Mouse (Mus musculus) lung, embryonic 15.5 days (tissue): ENCODE results near the gene Tas1r1. TPM values are rescaled to one million over a fixed set of nuclear protein-coding genes. Genes with fewer than 3 reads are reported as not detected.

Source experiments
- ATAC-seq: fragments of 200-750 bp; cut with Nextera tagmentation; 2 replicates; pipeline ENCODE4 v1.8.0; 2017; ENCODE audit warnings: moderate number of reproducible peaks, borderline replicate concordance; ENCODE audit not compliant: low FRiP score, low TSS enrichment; ENCODE audit errors: extremely low read depth
- H3K27ac ChIP-seq: fragments of 300-500 bp; sonication (generic); 2 replicates; pipeline ENCODE4 v1.5.1; 2015; ENCODE audit warnings: moderate library complexity, mild to moderate bottlenecking, inconsistent platforms
- H3K27me3 ChIP-seq: fragments of 300-500 bp; sonication (generic); 2 replicates; pipeline ENCODE4 v1.6.1; 2015; ENCODE audit warnings: inconsistent platforms
- H3K36me3 ChIP-seq: fragments of 300-500 bp; sonication (generic); 2 replicates; pipeline ENCODE4 v1.6.1; 2015; ENCODE audit warnings: inconsistent platforms
- H3K4me1 ChIP-seq: fragments of 300-500 bp; sonication (generic); 2 replicates; pipeline ENCODE4 v1.6.1; 2015; ENCODE audit warnings: inconsistent platforms
- H3K4me2 ChIP-seq: fragments of 300-500 bp; sonication (generic); 2 replicates; pipeline ENCODE4 v1.6.1; 2015; ENCODE audit warnings: inconsistent platforms, mild to moderate bottlenecking, moderate library complexity
- H3K4me3 ChIP-seq: fragments of 300-500 bp; sonication (generic); 2 replicates; pipeline ENCODE4 v1.5.1; 2015; ENCODE audit warnings: mild to moderate bottlenecking, inconsistent platforms
- H3K9ac ChIP-seq: fragments of 300-500 bp; sonication (generic); 2 replicates; pipeline ENCODE4 v1.6.1; 2015; ENCODE audit warnings: inconsistent platforms
- H3K9me3 ChIP-seq: fragments of 300-500 bp; sonication (generic); 2 replicates; pipeline ENCODE4 v1.6.1; 2016; ENCODE audit warnings: inconsistent platforms
- WGBS: fragments of 180-500 bp; shearing (Covaris S2); methylation state at CpG from one replicate; pipeline ENCODE4 v1.1.7; 2015; 5-methylcytosine and 5-hydroxymethylcytosine counted together
- polyA plus RNA-seq: library from polyadenylated mRNA; unstranded; fragments of >200 nt; fragmentation: Nextera tagmentation; extraction: Ambion mirVana; gene quantifications from 2 replicates; pipeline ENCODE4 v1.2.1, GENCODE M21; 2015

Gene Tas1r1
- polyA plus RNA-seq, 1 experiment from 2014 or later, result 0.40 TPM

GRCm38 (mm10) chr4:152073715-152074114, 35.3 kb upstream of the Tas1r1 start:
- Histone ChIP-seq H3K9me3 (no peaks in the 10 kb centered on the region), H3K27ac (no peak overlapping the region)
- WGBS, result 78% methylated on average over 6 of the region's 6 CpGs

DNA sequence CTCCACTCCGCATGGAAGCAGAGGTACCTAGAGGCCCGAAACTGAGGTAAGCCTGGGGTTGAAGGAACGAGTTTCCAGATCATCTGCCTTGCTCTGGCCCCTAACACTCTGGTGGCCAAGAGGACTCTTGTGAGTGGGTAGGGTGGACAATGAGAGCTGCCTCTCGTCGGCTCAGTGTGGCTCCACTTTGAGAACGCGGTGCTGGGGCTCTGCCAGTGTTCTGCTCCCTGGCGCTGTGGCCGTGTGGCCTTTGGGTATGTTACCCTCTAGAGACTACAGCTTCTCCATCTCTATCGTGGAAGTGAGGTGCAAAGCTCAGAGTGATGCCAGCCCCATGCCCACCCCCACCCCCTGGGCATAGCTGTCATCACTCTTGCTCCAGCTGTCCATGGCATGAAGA, 34.3 kb upstream of the Tas1r1 start:
- WGBS, result 47% methylated on average over 10 of the region's 10 CpGs
- peaks cover 24% of the 10 kb centered on the region for H3K4me1 ChIP-seq
- no peak overlapping the region for H3K9ac ChIP-seq
- H3K4me3 ChIP-seq, result no peak overlapping the region
- H3K27ac ChIP-seq, result peak overlapping the region; percentile 72
- H3K36me3 ChIP-seq, result no peaks in the 10 kb centered on the region
- H3K9me3 ChIP-seq, result no peaks in the 10 kb centered on the region
- H3K27me3 ChIP-seq, result no peaks in the 10 kb centered on the region
- no peak overlapping the region for H3K4me2 ChIP-seq
- ATAC-seq, result no peak

More at GRCm38 (mm10) chr4:152073715-152074114, 35.3 kb upstream of the Tas1r1 start:
- H3K9ac ChIP-seq, result no peak overlapping the region
- H3K4me2 ChIP-seq, result no peak overlapping the region
- no peak overlapping the region for H3K4me3 ChIP-seq
- no peaks in the 10 kb centered on the region for H3K27me3 ChIP-seq
- no peak for ATAC-seq
- no peaks in the 10 kb centered on the region for H3K36me3 ChIP-seq
- H3K4me1 ChIP-seq, result peaks cover 24% of the 10 kb centered on the region

DNA sequence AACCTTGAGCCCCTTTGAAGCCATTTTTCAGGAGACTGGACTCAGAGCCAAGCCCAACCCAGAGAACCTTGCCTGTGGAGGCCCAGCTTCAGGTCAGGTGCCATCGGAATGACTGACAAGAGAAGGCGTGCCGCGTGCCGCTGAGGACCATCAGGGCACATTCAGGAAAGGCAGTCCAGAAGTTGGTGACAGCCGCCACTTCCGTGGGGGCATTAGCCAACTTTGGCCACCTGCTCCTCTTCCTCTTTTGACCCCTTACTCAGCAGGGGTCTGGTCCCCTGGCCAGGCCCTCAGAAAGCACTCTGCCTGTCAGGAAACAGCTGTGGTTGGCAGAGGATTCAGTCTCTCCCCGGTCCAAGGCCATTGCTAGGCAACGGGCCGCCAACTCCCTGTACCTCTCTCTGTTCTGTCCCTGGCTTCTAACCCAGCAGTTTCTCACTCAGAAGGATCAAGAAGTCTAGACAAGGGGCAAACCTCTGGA, 33.8 kb upstream of the Tas1r1 start, which contains the start of gene Plekhg5:
Plekhg5 (plus strand) TSS at position 378 of the 481 bp plus-strand sequence.
- Histone ChIP-seq H3K4me1 (peaks cover 24% of the 10 kb centered on the region), H3K9me3 (no peaks in the 10 kb centered on the region), H3K27ac (peak within 1 kb of the TSS; percentile 72), H3K4me2 (no peak within 1 kb of the TSS), H3K36me3 (no peaks in the 10 kb centered on the region), H3K4me3 (no peak within 1 kb of the TSS), H3K9ac (no peak within 1 kb of the TSS), H3K27me3 (no peaks in the 10 kb centered on the region)
- 39% methylated on average over 10 of the region's 10 CpGs for WGBS
- ATAC-seq, result peak; percentile 47

- 0 out of 2 replicates have a peak overlapping the region, but pooled peaks have one; percentile 72 for H3K27ac ChIP-seq
- no peaks in the 10 kb centered on the region for H3K27me3 ChIP-seq
- whole genome bisulfite sequencing, result 66% methylated on average over 11 of the region's 11 CpGs
- H3K4me3 ChIP-seq, result no peak overlapping the region
- H3K4me2 ChIP-seq, result no peak overlapping the region
- H3K9me3 ChIP-seq, result no peaks in the 10 kb centered on the region
- ATAC-seq, result no peak
- no peak overlapping the region for H3K9ac ChIP-seq
- peaks cover 24% of the 10 kb centered on the region for H3K4me1 ChIP-seq
- H3K36me3 ChIP-seq, result no peaks in the 10 kb centered on the region
Measured at GRCm38 (mm10) chr4:152070494-152071396, 32.4 kb upstream of the Tas1r1 start.

- Histone ChIP-seq H3K9ac (no peak overlapping the region), H3K9me3 (no peaks in the 10 kb centered on the region), H3K36me3 (no peaks in the 10 kb centered on the region), H3K4me2 (no peak overlapping the region), H3K27me3 (no peaks in the 10 kb centered on the region), H3K4me3 (no peak overlapping the region), H3K4me1 (peaks cover 24% of the 10 kb centered on the region), H3K27ac (no peak overlapping the region)
- 70% methylated on average over 3 of the region's 3 CpGs for WGBS
- no peak for ATAC-seq
Measured at GRCm38 (mm10) chr4:152069245-152069644, 30.9 kb upstream of the Tas1r1 start.

GRCm38 (mm10) chr4:152068166-152068724, 29.9 kb upstream of the Tas1r1 start:
- no peak for ATAC-seq
- H3K27ac ChIP-seq, result no peak overlapping the region
- no peak overlapping the region for H3K4me2 ChIP-seq
- no peaks in the 10 kb centered on the region for H3K36me3 ChIP-seq
- WGBS, result 79% methylated on average over 6 of the region's 6 CpGs
- H3K4me3 ChIP-seq, result no peak overlapping the region
- H3K9ac ChIP-seq, result no peak overlapping the region
- peaks cover 17% of the 10 kb centered on the region for H3K4me1 ChIP-seq
- H3K9me3 ChIP-seq, result no peaks in the 10 kb centered on the region
- no peaks in the 10 kb centered on the region for H3K27me3 ChIP-seq

- H3K9me3 ChIP-seq, result no peaks in the 10 kb centered on the region
- H3K9ac ChIP-seq, result no peak overlapping the region
- no peak overlapping the region for H3K27ac ChIP-seq
- H3K36me3 ChIP-seq, result no peaks in the 10 kb centered on the region
- H3K4me3 ChIP-seq, result no peak overlapping the region
- no peak overlapping the region for H3K4me2 ChIP-seq
- no peak for ATAC-seq
- peaks cover 10% of the 10 kb centered on the region for H3K4me1 ChIP-seq
- no peaks in the 10 kb centered on the region for H3K27me3 ChIP-seq
Measured at GRCm38 (mm10) chr4:152067280-152067679, 28.9 kb upstream of the Tas1r1 start.

GRCm38 (mm10) chr4:152062390-152063110, 24.2 kb upstream of the Tas1r1 start:
- Histone ChIP-seq H3K9ac (no peak overlapping the region), H3K27ac (no peak overlapping the region), H3K27me3 (no peaks in the 10 kb centered on the region), H3K4me1 (no peaks in the 10 kb centered on the region), H3K4me3 (no peak overlapping the region), H3K36me3 (peaks cover 36% of the 10 kb centered on the region), H3K4me2 (no peak overlapping the region), H3K9me3 (no peaks in the 10 kb centered on the region)
- 56% methylated on average over 9 of the region's 9 CpGs for WGBS
- ATAC-seq, result no peak

DNA sequence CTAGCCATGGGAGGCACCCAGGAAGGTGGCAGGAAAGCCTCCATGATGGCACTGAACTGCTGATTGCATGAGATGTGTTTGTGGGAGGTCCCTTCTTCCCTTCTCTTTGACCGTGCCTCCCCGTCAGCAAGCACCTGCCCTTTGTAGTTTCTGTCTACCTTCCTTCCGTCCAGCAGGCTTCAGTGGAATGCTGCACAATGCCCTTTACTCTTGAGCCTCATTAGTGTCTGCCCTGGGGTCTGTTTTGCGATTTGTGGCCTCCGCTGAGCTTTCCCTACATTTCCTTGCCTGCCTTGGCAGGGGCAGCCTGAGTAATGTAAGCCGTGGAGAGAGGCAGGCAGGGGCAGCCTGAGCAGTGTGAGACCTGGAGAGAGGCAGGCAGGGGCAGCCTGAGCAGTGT, 6.2 kb upstream of the Tas1r1 start:
- ATAC-seq, result no peak
- H3K9ac ChIP-seq, result no peak overlapping the region
- H3K27me3 ChIP-seq, result no peaks in the 10 kb centered on the region
- no peak overlapping the region for H3K27ac ChIP-seq
- no peak overlapping the region for H3K4me2 ChIP-seq
- peaks cover 78% of the 10 kb centered on the region for H3K36me3 ChIP-seq
- H3K4me1 ChIP-seq, result peaks cover 10% of the 10 kb centered on the region
- WGBS, result 71% methylated on average over 6 of the region's 6 CpGs
- no peak overlapping the region for H3K4me3 ChIP-seq
- no peaks in the 10 kb centered on the region for H3K9me3 ChIP-seq

DNA sequence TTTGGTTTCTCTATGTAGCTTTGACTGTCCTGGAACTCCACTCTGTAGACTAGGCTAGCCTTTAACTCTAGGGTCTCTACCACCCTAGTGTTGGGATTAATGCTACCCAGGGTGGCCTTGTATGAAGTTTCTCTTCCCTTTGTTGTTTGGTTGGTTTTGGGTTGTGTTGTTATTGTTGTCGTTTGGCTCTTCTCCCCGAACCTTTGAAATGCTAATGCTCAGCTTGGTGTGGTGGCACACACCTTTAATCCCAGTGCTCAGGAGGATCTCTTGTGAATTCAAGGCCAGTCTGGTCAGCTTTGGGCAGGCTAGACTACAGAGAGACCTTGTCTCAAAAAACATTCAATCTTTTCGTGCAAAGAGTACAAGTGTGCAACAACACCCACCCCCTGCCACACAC, 4.8 kb upstream of the Tas1r1 start:
- no peak overlapping the region for H3K27ac ChIP-seq
- no peaks in the 10 kb centered on the region for H3K27me3 ChIP-seq
- H3K9ac ChIP-seq, result no peak overlapping the region
- no peak overlapping the region for H3K4me2 ChIP-seq
- WGBS, result 84% methylated on average over 3 of the region's 3 CpGs
- H3K4me3 ChIP-seq, result no peak overlapping the region
- H3K9me3 ChIP-seq, result no peaks in the 10 kb centered on the region
- no peak for ATAC-seq
- peaks cover 69% of the 10 kb centered on the region for H3K36me3 ChIP-seq
- peaks cover 14% of the 10 kb centered on the region for H3K4me1 ChIP-seq

GRCm38 (mm10) chr4:152041924-152042641, 3.7 kb upstream of the Tas1r1 start:
- Histone ChIP-seq H3K27ac (no peak overlapping the region), H3K27me3 (no peaks in the 10 kb centered on the region), H3K4me1 (peaks cover 14% of the 10 kb centered on the region), H3K9ac (no peak overlapping the region), H3K4me2 (no peak overlapping the region), H3K4me3 (no peak overlapping the region), H3K36me3 (peaks cover 58% of the 10 kb centered on the region), H3K9me3 (no peaks in the 10 kb centered on the region)
- WGBS, result 96% methylated on average over 22 of the region's 22 CpGs
- no peak for ATAC-seq
